Mouse (Mus musculus): Measurements from ENCODE around the gene Mre11a.

DNA sequence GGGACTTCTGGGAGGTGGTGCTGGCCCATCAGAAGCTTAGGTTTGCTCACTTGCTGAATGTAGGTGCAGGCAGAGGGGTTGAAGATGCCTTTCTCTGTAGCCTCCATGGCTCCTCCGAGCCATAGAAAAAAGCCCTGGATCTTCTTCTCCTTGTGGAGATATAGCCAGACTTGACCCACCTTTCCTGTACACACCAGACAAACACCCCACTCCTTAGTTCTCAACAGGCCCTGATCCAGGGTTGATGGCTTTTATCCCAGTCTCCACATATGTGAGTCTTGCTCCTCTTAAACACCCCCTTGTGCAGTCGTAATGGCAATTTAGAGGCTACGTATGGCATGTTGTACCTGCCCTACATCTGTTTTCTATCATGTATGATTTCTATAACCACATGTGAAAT lies 78.7 kb downstream of the Mre11a start:
- TF ChIP-seq CTCF (IDR thresholded peaks at IDR 0.05): no peak
- TF ChIP-seq EP300 (IDR thresholded peaks at IDR 0.05): no peak

Measured in lung, postnatal 0 days (tissue).